Mouse (Mus musculus) lung, postnatal 4 days (tissue): ENCODE results near the gene Casp7.

ENCODE experiments used
- DNase-seq, 2 experiments: peaks; one replicate each; pipeline ENCODE4 v3.0.0; 2021

Casp7 gene

DNA sequence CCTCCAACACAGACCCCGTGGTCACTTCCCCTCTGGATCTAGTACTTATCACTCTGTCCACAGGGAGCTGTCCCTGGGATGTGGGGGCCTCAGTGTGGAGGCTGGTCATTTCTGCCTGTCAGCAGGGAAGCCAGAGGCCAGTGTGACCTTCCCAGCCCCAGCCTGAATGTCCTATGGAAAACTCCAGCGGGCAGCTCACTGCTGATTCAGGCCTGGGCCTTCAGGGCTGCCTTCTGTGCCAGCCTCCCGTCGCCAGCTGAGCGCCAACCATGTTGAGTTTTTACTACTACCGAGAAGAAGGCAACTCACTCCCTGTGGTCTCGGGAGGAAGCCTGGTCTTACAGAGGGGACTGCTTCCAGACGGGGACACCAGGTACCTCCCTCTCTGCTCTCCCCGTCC is 28.6 kb downstream of the Casp7 start:
- no peak for DNase-seq

GRCm38 (mm10) chr19:56430369-56430768 is 33.4 kb downstream of the Casp7 start:
- no peak for DNase-seq

DNA sequence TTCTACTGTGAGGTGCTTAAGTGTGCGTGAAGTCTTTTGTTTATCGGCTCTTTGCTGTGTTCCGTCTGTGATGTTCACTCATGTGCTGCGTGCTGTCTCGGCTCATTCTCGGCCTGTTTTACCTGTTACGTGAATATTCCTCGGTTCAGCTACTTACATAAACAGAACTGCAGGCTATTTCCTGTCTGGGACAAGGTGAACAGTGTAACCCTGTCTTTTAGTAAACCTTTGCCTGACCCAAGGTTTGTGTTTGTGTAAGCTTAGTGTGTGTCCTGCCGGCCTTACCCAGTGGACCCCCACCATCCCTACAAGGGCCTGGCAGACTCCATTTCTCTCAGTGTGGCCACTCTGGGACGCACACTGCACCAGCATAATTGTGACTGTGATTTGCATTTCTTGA is 35.8 kb downstream of the Casp7 start:
- DNase-seq: no peak

DNA sequence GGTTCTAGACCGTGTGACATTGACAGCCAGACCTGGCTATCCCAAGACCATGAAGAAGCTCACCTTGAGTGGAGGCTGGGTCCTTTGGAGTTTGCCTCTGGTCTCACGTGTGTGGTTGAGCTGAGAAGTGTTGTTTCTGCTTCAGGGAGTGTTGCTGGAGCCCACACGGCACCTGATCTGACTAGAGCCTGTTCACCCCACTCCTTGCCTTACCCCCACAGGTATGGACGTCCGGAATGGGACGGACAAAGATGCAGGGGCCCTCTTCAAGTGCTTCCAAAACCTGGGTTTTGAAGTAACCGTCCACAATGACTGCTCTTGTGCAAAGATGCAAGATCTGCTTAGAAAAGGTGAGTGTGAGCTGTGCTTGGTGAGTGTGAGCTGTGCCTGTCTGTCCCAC is 36.7 kb downstream of the Casp7 start:
- DNase-seq: no peak

GRCm38 (mm10) chr19:56436380-56436779 is 39.5 kb downstream of the Casp7 start:
- no peak for DNase-seq

- DNase-seq: peak; percentile 34 to 77
Measured at GRCm38 (mm10) chr19:56438357-56439071, 41.6 kb downstream of the Casp7 start.

GRCm38 (mm10) chr19:56439072-56439434 is 42.1 kb downstream of the Casp7 start:
- DNase-seq: no peak

DNA sequence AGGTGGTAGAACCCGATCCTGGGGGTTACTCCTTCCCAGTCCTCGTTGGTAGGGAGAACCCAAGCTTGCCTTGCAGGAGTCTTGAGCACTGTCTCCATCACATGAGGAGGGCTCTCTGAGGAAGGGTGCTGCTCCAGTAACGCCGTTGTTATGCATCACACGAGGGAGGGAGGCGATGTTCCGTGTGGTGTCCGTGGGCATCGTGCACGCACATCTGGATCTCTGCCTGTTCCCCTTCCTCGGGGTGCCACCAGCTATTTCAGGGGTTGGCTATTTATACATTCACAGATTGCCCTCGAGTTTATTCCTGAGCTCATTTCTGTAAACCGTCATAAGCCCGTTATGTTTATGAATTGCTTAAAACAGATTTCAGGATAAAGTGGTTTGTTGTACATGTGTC is 46.5 kb downstream of the Casp7 start:
- DNase-seq: no peak

DNA sequence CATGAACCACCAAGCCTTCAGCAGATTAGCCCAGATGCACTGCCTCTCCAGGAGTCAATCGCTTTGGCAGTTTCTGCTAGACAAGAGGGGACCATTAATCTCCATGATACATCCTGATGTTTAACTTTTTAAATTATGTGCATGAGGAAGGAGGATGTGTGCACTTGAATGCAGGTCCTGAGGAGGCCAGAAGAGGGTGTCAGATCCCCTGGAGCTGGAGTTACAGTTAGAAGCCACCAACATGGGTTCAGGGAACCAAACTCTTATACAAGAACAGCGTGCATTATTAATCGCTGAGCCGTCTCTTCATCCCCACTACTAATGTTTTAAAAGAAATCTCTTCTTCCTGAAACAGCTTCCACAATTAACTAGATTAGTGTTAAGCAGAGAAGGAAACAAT is 51.9 kb downstream of the Casp7 start:
- no peak for DNase-seq

DNA sequence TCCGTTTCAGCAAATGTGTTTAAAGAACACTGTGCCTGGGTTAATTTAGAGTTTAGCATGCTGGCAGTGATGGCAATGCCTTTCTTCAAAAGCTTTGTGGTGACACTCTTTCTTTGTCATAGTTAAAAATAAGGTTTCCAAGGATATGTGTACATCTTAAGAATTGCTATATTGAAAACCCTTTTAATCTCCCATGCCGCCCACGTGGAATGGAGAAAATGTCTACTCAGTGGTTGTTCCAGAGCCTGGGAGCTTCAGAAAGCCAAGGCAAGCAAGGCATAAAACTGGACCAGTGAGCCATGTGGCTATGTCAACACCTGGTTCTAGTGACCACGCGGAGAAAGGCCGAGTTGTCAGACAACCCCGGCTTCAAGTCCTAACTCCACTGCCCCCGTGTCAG is 52.6 kb downstream of the Casp7 start:
- no peak for DNase-seq

- DNase-seq: no peak
Measured at GRCm38 (mm10) chr19:56450892-56451291, 54.0 kb downstream of the Casp7 start.

GRCm38 (mm10) chr19:56451867-56452266 is 54.9 kb downstream of the Casp7 start:
- no peak for DNase-seq

DNA sequence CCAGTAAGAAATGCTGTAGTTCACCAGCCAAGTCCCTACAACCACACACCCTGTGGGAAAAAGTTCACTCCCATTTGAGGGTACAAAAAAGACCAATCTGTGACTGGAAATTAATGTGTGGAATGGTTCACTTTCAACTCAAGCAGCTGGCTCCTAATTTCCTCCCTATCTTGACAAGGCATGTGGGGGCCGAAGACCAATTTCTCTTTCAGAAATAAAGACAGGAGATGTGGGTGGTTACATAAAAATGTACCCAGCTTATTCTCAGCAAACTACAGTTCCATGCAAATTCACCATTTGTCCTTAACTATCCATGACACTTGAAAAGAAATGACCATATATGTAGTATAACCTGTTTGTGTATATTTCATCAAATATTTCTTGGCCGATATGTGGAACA is 55.5 kb downstream of the Casp7 start:
- DNase-seq: no peak

DNA sequence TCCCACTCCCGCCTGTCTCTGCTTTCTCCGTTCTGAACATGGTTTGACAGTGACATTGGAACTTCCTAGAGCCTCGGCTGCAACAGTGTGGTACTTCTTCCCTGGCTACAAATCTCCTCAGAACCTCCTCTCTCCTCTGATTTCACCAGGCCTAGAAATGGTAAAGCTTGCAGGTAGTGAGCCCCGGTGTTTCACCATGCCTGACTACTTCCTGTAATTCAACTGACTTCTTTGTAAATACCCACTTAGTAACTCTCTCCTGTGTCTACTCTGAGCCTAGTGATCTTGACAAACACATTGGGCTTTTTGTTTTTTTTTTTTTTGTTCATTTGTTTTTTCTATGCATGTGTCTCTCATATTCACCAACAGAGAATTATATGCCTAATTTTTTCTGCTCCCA is 57.9 kb downstream of the Casp7 start:
- DNase-seq: no peak

- DNase-seq: no peak
Measured at GRCm38 (mm10) chr19:56455369-56455768, 58.4 kb downstream of the Casp7 start.

- DNase-seq: no peak
Measured at GRCm38 (mm10) chr19:56457569-56457968, 60.6 kb downstream of the Casp7 start.

DNA sequence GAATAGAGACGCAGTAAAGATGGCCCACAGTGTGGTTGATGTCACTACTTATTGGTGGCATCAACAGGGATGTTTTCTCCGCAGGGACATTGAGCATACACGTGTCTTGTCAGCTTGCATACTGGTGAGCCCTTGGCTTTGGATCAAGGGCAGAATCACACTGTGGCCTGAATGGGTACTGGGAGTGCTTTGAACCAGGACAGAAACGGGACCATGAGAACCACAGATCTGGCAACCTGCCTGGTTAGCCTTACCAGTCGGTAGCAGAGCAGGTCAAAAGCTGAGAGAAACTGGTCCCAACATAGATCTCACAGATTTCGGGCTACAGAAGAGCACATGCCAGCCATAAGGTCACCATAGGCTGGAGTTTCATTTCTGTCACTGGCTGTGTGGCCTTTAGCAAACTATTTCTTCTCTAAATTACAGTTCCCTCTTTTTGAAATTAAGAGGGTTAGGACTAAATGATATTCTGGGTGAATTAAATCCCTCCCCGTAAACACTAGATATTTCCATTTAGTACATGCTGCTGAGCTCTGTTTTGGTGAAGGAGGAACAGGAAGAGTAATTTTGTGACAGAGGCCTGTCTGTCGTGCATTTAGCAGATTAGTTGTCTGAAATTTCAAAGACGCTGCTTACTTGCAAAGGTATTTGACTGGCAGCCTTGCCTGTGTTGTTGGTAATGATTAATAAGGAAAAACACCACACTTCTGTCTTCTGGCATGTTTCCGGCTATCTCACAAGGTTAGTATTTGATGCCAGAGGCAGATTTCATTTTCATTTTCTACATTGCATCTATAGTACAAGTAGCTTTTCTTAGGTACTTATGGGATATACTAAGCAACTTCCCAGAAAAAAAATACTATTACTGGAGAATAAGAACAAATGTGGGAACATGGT is 62.5 kb downstream of the Casp7 start:
- no peak for DNase-seq

DNA sequence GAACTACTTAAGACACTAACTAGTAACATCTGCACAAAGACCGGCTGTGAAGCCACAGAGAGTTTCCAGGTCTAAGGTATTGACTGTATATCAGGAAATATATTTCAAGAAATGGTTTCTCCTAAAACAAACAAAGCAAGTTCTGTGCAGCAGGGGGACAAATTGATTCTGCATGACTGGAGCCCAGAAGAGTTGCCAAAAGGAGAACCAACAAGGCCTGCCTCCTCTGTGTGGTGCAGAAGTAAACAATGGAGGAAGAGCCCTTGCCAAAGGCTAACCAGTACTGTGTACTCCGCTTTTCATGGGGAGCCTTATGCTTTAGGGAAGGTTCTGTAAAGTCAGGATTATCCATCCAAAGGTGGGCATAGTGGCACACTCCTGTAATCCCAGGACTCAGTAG is 63.3 kb downstream of the Casp7 start:
- no peak for DNase-seq

DNA sequence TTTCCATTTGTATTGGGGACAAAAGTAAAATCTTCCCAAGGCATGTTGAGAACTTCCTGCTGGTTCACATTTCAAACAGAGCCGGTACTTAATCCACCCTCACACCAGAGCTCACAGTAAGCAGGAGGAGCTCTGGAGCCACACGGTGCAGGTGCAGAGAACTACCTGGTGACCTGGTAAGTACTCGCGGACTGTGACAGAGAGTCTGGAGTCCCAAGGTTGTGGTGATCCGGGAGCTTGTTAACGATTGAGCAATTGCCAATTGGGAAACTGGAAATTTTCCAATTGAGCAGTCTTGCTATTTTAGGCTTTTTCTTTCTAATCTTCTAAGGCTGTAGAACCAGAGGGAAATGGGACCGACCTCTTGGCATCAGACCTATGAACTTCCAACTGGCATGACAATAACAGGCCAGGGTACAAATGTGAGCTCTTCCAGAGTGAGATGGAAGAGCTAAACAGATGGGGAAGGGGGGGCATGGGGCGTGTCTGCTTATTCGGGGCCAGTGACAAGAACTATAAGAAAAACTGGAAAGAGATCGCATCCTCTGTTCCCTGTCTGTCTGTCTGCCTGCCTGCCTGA is 64.7 kb downstream of the Casp7 start, which contains the start of gene Plekhs1:
Plekhs1 (plus strand) TSS at position 119 of the 580 bp plus-strand sequence.
- DNase-seq: no peak

- no peak for DNase-seq
Measured at GRCm38 (mm10) chr19:56462786-56463185, 65.9 kb downstream of the Casp7 start.

DNA sequence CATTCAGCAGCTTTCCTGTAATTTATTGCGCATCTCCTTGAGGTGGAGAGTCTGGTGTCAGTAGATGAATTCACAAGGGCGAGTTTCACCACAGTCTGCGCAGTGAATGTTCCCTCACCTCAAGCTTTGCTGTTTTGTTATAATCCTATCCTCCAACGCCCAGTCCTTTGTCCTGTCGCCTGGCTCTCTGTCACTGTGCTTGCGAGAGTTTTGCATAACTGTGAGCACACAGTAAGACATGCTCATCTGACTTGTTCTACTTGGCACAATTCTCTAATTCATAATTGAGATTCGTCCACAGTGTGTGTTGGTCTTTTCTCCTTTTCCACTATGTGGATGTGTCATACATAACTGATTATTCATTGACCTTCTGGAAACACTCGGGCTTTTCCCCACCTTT is 69.6 kb downstream of the Casp7 start:
- no peak for DNase-seq

- no peak for DNase-seq
Measured at GRCm38 (mm10) chr19:56470286-56471020, 73.5 kb downstream of the Casp7 start.

GRCm38 (mm10) chr19:56471934-56472333 is 75.0 kb downstream of the Casp7 start:
- no peak for DNase-seq
